Mouse (Mus musculus) WW6 (cell line): ENCODE measurements at regions not wholly inside any gene's neighbourhood (a gene's known extent, or its start where the extent isn't known, plus 50 kb on each side); places are given as distances from the start of the nearest gene placed in this dataset.

Experiments used
- DNase-seq: peaks from one replicate; pipeline ENCODE4 v3.0.0-alpha.2; 2013; ENCODE audit warnings: low read depth, low spot score

- DNase-seq = no peak
Observed at GRCm38 (mm10) chr10:37280823-37281222, 142.1 kb upstream of the Marcks start.

DNA sequence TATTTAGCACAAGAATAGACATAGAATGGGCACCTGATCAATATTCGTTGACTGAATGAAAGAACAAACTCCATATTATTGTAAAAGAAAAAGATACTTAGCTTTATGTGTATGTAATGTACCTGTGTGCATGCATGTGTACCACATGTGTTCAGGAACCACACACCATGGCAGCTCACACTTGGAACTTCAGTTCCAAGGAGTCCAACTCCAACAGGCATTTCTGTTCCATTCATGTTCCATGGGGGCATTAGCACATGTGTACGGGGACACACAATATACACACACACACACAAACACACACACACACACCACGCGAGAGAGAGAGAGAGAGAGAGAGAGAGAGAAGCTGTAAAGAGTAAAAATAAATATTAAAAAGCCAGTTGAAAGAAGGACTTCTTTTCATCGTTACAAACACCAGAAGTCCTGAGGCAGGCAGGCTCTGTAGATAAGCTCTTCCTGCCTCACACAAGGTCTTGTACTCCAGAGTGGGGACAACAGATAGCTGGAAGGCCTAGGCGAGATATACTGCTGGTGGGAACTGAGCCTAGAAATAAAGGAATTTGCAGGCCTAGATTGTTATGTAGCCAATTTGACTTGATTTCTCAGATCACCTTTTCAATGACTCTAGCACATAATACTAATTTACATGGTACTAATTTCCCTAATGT lies 141.6 kb upstream of the Marcks start:
- no peak for DNase-seq

- DNase-seq = no peak
Observed at GRCm38 (mm10) chr10:37279316-37279715, 140.6 kb upstream of the Marcks start.

DNA sequence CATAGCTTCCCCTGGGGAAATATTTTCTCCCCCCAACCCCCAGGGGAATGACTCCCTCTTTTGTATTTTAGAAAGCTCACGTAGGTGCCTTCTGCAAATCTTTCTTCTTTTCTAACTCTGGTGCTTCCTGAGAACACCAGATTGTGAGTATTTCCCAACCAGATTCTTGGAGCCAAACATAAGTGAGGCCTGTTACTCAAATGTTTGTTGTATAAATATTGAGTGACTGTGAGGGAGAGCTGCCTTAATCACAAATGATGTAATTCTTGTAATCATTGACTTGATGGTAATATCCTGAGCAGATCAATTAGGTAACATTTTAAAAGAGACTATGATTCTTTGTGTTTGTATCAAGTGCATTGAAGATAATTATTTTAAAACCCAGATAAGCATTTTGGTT lies 137.1 kb upstream of the Marcks start:
- DNase-seq = no peak

DNA sequence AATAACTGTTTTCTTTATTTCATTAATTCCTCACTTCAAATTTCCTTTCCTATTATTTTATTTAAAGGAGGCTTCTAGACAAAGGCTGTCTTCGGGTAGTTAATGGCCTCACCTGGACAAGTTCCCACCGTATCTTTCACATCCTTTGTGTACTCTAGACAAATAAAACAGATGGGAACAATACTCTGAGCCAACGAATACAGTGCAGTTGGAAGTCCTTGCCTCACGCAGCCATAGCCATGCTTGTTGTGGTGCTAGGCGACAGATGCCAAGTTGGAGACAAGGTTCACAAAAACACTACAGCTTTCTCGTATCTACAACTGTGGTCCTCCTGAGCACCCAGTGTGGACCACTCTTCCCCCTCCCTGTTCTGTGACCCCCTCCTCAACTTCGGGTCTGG lies 136.6 kb upstream of the Marcks start:
- DNase-seq = no peak

GRCm38 (mm10) chr10:37271967-37272366 lies 133.2 kb upstream of the Marcks start:
- no peak for DNase-seq

- no peak for DNase-seq
Observed at GRCm38 (mm10) chr10:37270236-37271000, 131.7 kb upstream of the Marcks start.

DNA sequence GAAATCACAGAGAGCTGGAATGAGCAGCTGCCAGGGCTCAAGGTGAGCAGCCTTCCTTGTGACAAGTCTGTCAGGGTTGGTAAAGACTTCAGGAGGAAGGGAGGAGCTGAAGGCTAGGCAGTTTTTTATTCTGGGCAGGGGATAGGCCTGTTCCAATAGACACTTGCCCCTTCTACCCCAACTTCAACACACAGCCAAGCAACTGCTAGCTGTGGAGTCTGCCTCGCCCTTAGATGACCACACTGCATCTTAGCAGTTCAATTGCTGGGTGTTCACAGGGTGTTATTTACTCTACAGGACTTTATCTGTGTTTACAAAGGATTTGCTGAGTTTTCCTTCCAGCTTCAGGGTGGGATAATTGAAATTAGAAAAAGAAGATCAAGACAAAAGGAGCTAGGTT lies 128.2 kb upstream of the Marcks start:
- no peak for DNase-seq

- no peak for DNase-seq
Observed at GRCm38 (mm10) chr10:37260791-37261488, 122.2 kb upstream of the Marcks start.

DNA sequence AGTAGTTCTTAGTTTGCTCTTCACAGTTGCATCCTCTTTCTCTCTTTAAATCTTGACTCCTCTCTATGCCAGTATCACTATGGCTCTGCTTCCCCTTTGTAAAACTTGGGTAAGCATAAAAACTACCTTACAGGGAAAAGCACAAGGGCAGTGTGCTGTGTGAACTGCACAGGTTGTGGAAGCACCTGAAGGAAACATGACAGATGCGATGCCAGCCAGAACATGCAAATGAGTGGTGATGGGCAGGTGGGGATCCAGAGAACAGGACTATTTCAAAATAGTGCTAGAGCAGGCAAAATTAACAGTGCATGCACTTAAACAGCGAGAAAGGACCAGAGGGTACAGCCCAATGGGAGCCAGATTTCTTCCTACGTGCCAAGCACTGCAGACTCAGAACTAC lies 120.5 kb upstream of the Marcks start:
- DNase-seq = no peak

- no peak for DNase-seq
Observed at GRCm38 (mm10) chr10:37257544-37257943, 118.8 kb upstream of the Marcks start.

- no peak for DNase-seq
Observed at GRCm38 (mm10) chr10:37250934-37251521, 112.3 kb upstream of the Marcks start.

GRCm38 (mm10) chr10:37250157-37250556 lies 111.4 kb upstream of the Marcks start:
- DNase-seq = no peak

GRCm38 (mm10) chr10:37249511-37249910 lies 110.8 kb upstream of the Marcks start:
- no peak for DNase-seq

DNA sequence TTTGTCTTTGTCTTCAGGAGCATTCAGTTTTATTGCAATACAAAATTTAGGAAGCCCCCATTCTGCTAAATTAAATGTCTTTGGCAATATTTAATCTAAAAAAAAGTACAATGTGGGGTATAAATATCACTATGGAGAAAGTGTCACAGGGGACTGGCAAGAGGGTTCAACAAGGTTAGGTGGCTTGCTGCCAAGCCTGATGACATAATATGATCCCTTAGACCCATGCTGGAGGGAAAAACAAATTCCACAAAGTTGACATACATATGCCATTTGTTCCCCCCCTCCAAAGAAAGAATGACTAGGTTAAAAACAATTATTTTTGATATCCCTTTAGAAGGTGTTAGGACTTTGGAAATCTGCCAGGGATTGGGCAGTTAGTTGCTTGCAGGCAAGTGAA lies 108.4 kb upstream of the Marcks start:
- no peak for DNase-seq

DNA sequence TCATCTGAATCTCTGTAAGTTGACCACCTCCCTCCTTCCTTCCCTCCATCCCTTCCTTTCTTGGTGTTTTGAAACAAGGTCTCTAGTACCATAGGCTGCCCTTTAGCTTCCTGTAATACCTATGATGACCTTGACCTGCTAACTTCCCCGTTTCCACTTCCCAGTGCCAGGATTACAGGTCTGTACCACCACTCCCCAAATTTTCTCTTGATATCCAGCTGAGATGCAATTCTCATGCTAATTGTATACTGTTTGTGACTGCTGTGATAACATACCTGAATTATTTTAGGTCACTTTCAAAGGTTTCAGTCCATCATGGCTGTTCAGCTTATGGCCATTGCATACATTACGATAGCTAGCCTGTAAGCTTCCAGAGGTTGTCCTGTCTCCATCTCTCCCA lies 104.4 kb upstream of the Marcks start:
- DNase-seq = no peak

GRCm38 (mm10) chr10:37241821-37242263 lies 103.1 kb upstream of the Marcks start:
- no peak for DNase-seq

- no peak for DNase-seq
Observed at GRCm38 (mm10) chr10:37240634-37241033, 101.9 kb upstream of the Marcks start.

- DNase-seq = no peak
Observed at GRCm38 (mm10) chr10:37240201-37240600, 101.5 kb upstream of the Marcks start.

- no peak for DNase-seq
Observed at GRCm38 (mm10) chr10:37236001-37236822, 97.5 kb upstream of the Marcks start.

DNA sequence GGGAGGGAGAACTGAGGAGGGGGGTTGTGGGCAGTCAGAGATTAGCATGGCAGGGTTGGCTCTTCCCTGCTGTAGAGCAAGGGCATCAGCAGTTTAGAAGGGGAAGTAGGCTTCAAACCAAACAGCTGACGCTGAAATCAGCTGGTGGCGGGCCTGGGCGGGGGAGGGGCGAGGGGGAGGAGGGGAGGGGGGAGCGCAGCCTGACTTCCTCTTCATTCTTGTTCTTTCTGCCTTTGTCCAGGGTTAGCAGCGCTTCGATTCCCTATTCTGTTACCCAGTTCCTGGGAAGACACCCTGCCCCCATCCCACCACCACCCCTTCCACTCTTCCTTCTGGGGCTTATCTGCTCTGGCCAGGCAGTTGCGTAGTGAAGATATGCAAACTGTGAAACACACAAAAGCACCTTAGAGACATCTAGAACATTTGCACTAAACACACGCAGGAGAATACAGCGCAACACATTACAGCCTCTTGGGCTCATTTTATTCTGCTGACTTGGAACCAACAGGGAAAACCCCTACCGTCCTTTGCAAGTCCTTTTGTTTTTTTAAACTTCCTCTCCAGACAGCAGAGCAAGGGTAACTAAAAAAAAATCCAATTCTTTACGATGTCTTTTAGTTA lies 93.3 kb upstream of the Marcks start:
- DNase-seq = no peak
